Mouse (Mus musculus) lung, adult 2 months (tissue): ENCODE results near the gene Glis2. TPM values are rescaled to one million over a fixed set of nuclear protein-coding genes. Genes with fewer than 3 reads are reported as not detected.

Experiments used
- DNase-seq: peaks from one replicate; pipeline ENCODE4 v3.0.0; 2022
- H3K4me1 ChIP-seq: fragments of 200-500 bp; 2 replicates; pipeline ENCODE4 v1.6.1; 2011; ENCODE audit warnings: low read length; ENCODE audit not compliant: control insufficient read depth, insufficient read depth
- H3K4me3 ChIP-seq: fragments of 200-500 bp; replicated peaks from 2 replicates; pipeline ENCODE3; 2011; ENCODE audit warnings: low read depth, mild to moderate bottlenecking, control low read depth, low read length; ENCODE audit errors: extremely low read depth
- CTCF ChIP-seq: fragments of 200-500 bp; IDR thresholded peaks from 2 replicates; pipeline ENCODE4 v1.5.1; 2011; ENCODE audit warnings: mild to moderate bottlenecking, low read length, control low read depth; ENCODE audit not compliant: insufficient read depth
- POLR2A ChIP-seq: fragments of 200-500 bp; IDR thresholded peaks from 2 replicates; pipeline ENCODE4 v1.6.1; 2011; ENCODE audit warnings: low read depth, mild to moderate bottlenecking, control low read depth, low read length, borderline replicate concordance; ENCODE audit errors: extremely low read depth
- WGBS: fragments of 180-500 bp; shearing (Covaris S2); methylation state at CpG from one replicate; pipeline ENCODE4 v1.1.7; 2018; 5-methylcytosine and 5-hydroxymethylcytosine counted together
- polyA plus RNA-seq: library from polyadenylated mRNA; depleted of rRNA; stranded (reverse); fragments of >200 nt; gene quantifications from 2 replicates; pipeline ENCODE4 v1.2.3, GENCODE M21; 2012

The Glis2 gene
- polyA plus RNA-seq, 1 experiment, result 76.4 TPM

DNA sequence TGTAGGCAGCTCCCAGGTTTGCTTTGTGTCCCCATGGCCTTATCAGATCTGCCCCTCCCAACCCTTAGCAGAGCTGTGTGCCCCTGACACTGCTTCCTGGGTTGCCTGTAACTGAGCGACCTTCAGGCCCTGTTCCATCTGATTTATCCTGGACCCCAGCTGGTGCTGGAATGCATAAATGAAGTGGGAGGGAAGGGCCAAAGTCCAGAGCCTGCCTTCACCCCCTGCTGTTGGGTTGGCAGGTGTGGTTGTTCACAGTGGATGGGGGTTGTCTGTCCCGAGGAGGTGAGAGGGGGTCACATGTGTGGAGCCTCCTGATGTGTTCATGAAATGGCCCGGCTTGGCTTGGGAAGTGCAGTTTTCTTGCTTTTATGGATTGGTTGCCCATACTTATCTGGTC, 7.7 kb downstream of the Glis2 start:
- 21% methylated on average over 3 of the region's 3 CpGs for WGBS
- TF ChIP-seq CTCF (no peak), POLR2A (no peak)
- H3K4me3 ChIP-seq, result no peak overlapping the region
- DNase-seq, result peak; percentile 8
- H3K4me1 ChIP-seq, result peaks cover 46% of the 10 kb centered on the region

DNA sequence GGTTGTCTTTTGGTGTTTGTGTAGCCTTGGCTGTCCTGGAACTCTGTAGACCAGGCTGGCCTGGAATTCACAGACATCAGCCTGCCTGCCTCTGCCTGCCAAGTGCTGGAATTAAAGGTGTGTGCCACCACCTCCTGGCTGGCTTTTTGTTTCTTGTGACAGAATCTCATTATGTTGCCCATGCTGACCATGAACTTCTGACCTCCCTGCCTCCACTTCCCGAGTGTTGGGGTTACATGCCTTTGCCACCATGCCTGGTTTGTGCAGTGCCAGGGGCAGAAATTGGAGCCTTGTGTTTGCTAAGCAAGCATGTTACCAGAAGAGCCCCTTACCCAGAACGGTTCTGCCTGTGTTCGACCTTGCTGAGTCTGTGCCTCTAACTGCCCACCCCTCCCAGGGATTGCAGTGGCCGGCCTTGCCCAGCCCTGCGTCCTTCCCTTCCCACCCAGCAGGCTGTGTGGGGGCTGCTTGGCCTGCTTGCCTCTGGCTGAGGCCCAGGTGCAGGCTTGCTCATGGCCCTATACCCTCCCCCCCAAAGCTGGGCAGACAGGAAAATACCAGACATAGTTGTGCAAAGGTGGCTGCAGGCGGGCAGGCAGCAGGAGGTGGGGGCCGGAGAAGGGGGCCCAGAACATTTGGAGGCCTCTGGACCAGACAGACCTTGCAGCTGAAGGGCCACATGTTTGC, 8.4 kb downstream of the Glis2 start:
- no peak for DNase-seq
- WGBS, result 26% methylated on average over 7 of the region's 7 CpGs
- Histone ChIP-seq H3K4me1 (peaks cover 48% of the 10 kb centered on the region), H3K4me3 (no peak overlapping the region)
- TF ChIP-seq CTCF (no peak), POLR2A (no peak)

DNA sequence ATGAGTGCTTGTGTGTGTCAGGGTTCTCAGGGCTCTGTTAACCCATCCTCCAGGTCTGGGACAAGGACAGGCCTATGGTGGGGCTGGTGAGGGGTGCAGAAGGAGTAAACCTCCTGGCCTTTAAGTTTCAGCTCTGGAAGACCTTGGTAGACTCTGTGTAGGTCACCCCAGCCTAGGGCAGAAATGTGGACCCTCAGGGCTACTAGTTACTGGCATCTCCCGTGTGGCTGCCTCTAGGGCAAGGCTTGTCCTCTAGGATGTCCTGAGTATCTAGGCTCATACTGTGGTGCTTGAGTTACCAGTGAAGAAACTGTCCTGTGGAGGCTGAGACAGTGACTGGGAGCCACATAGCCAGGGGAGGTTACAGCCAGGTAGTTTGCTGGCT, 8.9 kb downstream of the Glis2 start:
- DNase-seq, result no peak
- no peak for TF ChIP-seq CTCF
- no peak for TF ChIP-seq POLR2A
- H3K4me1 ChIP-seq, result peaks cover 48% of the 10 kb centered on the region
- H3K4me3 ChIP-seq, result no peak overlapping the region
- WGBS, result 59% methylated on average over 1 of the region's 1 CpGs

DNA sequence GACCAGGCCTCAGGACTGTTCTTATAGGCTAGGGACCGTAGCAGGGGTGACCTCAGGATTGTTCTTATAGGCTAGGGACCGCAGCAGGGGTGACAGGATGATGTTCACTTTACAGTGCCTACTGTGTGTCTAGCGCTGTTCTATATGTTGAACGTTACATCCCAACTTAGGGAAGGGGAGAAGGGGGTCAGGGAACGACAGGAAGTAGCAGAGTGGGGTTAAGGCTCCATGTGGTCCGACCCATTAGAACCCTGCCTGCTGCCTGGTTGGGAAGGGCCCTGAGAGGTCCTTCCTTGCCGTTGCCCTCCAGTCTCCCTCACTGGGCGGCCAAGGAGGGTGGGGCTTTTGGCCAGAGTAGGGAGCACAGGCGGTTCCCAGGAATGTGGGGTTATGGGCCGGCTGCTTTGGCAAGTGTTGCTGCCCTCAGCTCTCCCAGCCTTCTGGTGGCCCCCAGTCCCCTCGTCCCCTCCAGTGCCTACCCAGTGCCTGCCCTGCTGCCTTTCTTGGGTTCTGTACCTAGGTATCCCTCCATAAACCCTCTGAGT, 9.9 kb downstream of the Glis2 start:
- Histone ChIP-seq H3K4me3 (no peak overlapping the region), H3K4me1 (peaks cover 48% of the 10 kb centered on the region)
- TF ChIP-seq CTCF (no peak), POLR2A (no peak)
- 46% methylated on average over 11 of the region's 11 CpGs for WGBS
- DNase-seq, result peak; percentile 4

DNA sequence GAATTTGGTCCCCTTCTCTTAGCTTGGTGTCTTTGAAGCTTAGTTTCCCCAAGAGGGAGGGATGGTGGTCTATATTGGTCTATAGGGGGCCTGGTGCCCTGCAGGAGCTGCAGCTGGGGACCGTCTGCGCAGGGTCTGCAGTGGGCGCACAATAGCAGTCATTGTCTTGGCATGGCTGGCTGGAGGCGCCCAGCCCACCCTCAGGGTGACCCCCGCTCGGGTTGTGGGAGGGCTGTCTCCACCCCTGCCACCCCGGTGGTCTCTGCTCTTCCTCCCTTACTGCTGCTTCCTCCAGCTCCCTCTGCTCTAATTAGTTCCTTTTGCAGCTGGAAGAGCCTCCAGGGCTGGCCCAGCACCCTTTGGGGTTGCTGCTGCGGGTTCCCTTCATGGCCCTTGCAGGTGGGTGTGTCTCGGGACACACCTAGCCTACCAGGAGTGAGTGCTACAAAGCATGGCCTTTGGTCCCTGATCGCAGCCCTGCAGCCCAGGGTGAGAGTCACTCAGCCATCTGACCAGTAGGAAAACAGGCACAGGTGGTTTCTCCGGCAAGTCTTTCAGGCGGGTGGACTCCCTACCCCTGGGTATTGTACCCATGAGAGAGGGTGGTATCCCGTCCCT, 11.1 kb downstream of the Glis2 start:
- no peak overlapping the region for H3K4me3 ChIP-seq
- WGBS, result 66% methylated on average over 13 of the region's 13 CpGs
- DNase-seq, result no peak
- H3K4me1 ChIP-seq, result peaks cover 48% of the 10 kb centered on the region
- TF ChIP-seq CTCF (no peak), POLR2A (no peak)

DNA sequence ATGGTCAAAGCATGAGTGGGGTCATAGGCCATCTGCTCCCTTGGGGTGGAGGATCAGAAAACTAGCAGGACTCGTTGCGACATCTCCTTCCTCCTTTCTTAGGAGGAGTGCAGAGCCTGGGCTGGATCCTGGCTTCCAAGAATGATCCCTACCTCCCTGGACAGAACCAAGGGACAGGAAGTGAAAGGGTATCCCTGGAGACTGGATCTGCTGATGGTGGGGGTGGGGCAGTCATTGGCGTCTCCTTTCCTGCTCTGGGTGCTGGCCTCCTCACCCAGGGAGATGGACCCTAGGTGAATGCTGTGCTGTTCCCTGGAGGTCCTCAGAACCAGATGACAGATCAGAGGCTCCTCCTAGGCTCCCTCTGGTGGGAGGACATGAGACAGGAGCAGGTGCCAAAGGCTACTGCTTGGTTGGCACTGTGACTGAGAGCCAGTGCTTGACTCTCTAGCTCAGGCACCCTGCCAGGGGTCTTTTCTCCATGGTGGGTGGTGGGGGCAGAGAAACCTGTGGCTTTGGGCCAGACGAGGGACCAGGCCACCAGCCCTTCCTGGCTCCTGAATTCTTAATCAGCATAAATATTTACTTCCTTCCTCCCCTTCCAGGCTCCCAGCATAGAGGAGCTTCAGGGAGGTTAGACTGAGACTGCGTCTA, 12.0 kb downstream of the Glis2 start:
- H3K4me3 ChIP-seq, result no peak overlapping the region
- peak; percentile 70 for DNase-seq
- WGBS, result 9% methylated on average over 5 of the region's 5 CpGs
- TF ChIP-seq POLR2A (no peak), CTCF (peak; percentile 70)
- H3K4me1 ChIP-seq, result peaks cover 46% of the 10 kb centered on the region

DNA sequence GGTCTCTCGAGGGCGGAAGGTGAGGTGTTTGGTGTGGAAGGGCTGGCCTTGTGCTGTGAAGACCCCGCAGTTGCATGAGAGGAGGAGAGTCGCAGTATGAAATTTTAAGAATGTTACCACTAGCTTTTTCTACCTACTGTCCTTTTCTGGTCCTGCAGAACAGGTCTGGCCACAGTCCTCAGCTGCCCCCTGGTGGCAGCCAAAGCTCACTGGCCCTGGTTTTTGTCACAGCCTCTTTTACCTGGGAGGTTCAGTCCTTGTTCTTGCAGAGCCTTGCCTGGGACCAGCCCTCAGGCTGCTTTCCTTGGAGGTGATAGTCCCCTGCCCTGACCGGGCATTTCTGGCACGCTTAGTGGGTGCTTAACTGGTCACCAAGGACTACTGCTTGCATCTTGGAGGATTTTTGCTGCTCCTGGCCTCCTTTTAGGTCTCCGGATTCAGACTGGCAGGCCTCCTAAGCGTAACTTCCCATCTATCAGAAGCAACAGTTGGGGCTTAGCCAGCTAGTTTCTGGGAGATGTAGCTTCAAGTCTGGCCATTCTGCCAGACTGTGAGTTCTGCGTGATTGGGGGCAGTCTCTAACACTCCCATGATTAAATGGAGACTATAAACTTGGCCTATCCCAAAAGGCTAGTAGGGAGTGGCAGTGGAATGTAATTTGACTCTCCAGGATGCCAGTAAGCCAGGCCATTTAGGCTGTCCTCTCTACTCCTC, 13.5 kb downstream of the Glis2 start:
- DNase-seq, result peak; percentile 79
- Histone ChIP-seq H3K4me1 (peaks cover 38% of the 10 kb centered on the region), H3K4me3 (no peak overlapping the region)
- WGBS, result 42% methylated on average over 9 of the region's 9 CpGs
- TF ChIP-seq CTCF, result peak; percentile 93
- no peak for TF ChIP-seq POLR2A

DNA sequence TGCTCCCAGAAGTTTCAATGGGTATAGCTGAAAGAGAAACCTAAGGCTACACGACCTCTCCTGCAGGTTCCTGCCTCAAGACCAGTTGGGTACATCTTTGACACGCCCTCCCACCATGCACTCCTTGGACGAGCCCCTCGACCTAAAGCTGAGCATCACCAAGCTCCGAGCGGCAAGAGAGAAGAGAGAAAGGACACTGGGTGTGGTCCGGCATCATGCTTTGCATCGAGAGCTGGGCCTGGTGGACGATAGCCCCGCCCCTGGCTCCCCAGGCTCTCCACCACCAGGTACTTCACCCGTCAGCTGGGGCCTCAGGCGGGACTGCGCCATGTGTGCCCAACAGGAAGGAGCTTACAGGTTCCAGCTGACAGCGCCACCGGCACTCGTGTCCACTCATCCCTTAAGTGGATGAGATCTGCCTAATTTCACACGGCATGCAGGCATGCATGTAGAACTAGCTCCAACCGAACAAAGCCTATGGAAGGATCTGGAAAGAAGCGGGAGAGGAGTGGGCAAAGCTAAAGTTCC, 14.1 kb downstream of the Glis2 start:
- WGBS, result 66% methylated on average over 19 of the region's 19 CpGs
- TF ChIP-seq POLR2A, result no peak
- no peak for TF ChIP-seq CTCF
- Histone ChIP-seq H3K4me1 (peaks cover 33% of the 10 kb centered on the region), H3K4me3 (no peak overlapping the region)
- no peak for DNase-seq

DNA sequence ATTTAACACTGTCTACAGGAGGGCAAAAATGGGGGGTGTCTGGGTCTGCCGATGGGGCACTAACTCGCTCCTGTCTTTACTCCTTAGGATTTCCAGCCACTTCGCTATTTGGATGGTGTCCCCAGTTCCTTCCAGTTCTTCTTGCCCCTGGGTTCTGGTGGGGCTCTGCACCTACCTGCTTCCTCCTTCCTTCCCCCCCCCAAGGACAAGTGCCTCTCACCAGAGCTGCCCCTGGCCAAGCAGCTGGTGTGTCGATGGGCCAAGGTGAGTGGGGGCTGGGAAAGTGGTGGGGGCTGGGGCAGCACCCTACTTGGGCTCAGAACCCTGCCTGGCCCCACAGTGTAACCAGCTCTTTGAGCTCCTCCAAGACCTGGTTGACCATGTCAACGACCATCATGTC, 16.7 kb downstream of the Glis2 start:
- Histone ChIP-seq H3K4me3 (no peak overlapping the region), H3K4me1 (peaks cover 14% of the 10 kb centered on the region)
- no peak for DNase-seq
- WGBS, result 85% methylated on average over 5 of the region's 5 CpGs
- no peak for TF ChIP-seq POLR2A
- no peak for TF ChIP-seq CTCF
